In genomic region chr3:127161998-127162712, GRCm38 (mm10) we compare ENCODE assay signal across 7 mouse cellular contexts.
DNase-seq lines count a peak whose midpoint lies in the region; ATAC-seq and TF ChIP-seq lines count a peak whose summit lies in the region.

No protein-coding gene starts in this region.

- no peaks in the 10 kb centered on the region for H3K9me3 ChIP-seq in embryonic facial prominence, embryonic 12.5 days
- no peaks in the 10 kb centered on the region for H3K9me3 ChIP-seq in kidney, embryonic 14.5 days (ENCODE audit: control insufficient read depth, low read length)
- no peaks in the 10 kb centered on the region for H3K9me3 ChIP-seq in limb, embryonic 14.5 days (ENCODE audit: control insufficient read depth, low read length)
- no peaks in the 10 kb centered on the region for H3K9me3 ChIP-seq in midbrain, embryonic 15.5 days

- H3K4me3 ChIP-seq in embryonic facial prominence, embryonic 12.5 days = peak overlapping the region; percentile 63
- peak overlapping the region; percentile 55 for H3K4me3 ChIP-seq in kidney, embryonic 14.5 days (ENCODE audit: low read length)
- H3K4me3 ChIP-seq in limb, embryonic 14.5 days (replicated peaks; ENCODE audit: low read length) = peak overlapping the region; percentile 55
- H3K4me3 ChIP-seq in midbrain, embryonic 15.5 days = peak overlapping the region; percentile 54

- peak; percentile 88 for ATAC-seq in embryonic facial prominence, embryonic 12.5 days (ENCODE audit: insufficient number of reproducible peaks, insufficient read depth, low FRiP score, low TSS enrichment)
- ATAC-seq in kidney, embryonic 14.5 days (ENCODE audit: low FRiP score, low TSS enrichment) = peak; percentile 86
- ATAC-seq in limb, embryonic 14.5 days (ENCODE audit: low FRiP score, low read depth) = peak; percentile 85
- ATAC-seq in midbrain, embryonic 15.5 days (replicated peaks) = peak; percentile 89

- H3K36me3 ChIP-seq in embryonic facial prominence, embryonic 12.5 days = no peaks in the 10 kb centered on the region
- no peaks in the 10 kb centered on the region for H3K36me3 ChIP-seq in kidney, embryonic 14.5 days (ENCODE audit: control insufficient read depth, insufficient read depth, low read length)
- no peaks in the 10 kb centered on the region for H3K36me3 ChIP-seq in limb, embryonic 14.5 days (ENCODE audit: control insufficient read depth, insufficient read depth, low read length)
- H3K36me3 ChIP-seq in midbrain, embryonic 15.5 days (replicated peaks) = no peaks in the 10 kb centered on the region

- 0 out of 2 replicates have a peak, but pooled peaks have one; percentile 3 for TF ChIP-seq POLR2A in limb, embryonic 14.5 days (IDR thresholded peaks at IDR 0.05; ENCODE audit: borderline replicate concordance, extremely low read depth, insufficient read depth, insufficient read length)

- H3K4me1 ChIP-seq in embryonic facial prominence, embryonic 12.5 days = peaks cover 8% of the 10 kb centered on the region; the same call in 1 of the 2 replicates
- H3K4me1 ChIP-seq in kidney, embryonic 14.5 days (ENCODE audit: control insufficient read depth, insufficient read depth, low read length) = no peaks in the 10 kb centered on the region
- no peaks in the 10 kb centered on the region; the same call in 1 of the 2 replicates for H3K4me1 ChIP-seq in limb, embryonic 14.5 days (ENCODE audit: control insufficient read depth, insufficient read depth, low read length)
- peaks cover 23% of the 10 kb centered on the region for H3K4me1 ChIP-seq in midbrain, embryonic 15.5 days

- peak; percentile 63 to 65 for DNase-seq in adrenal gland, postnatal 36 days
- peak; percentile 27 for DNase-seq in heart, adult 8-10 months (ENCODE audit: low spot score)
- peak; percentile 79 for DNase-seq in limb, embryonic 14.5 days (ENCODE audit: low spot score)
- DNase-seq in telencephalon, adult 2 months (ENCODE audit: low read depth, low spot score) = peak; percentile 91

- H3K27me3 ChIP-seq in embryonic facial prominence, embryonic 12.5 days = peaks cover 8% of the 10 kb centered on the region; the same call in 1 of the 2 replicates
- H3K27me3 ChIP-seq in kidney, embryonic 14.5 days (ENCODE audit: control insufficient read depth, insufficient read depth, low read length) = peaks cover 19% of the 10 kb centered on the region; the same call in 1 of the 2 replicates
- H3K27me3 ChIP-seq in limb, embryonic 14.5 days (ENCODE audit: control insufficient read depth, insufficient read depth, low read length) = peaks cover 10% of the 10 kb centered on the region; the same call in 1 of the 2 replicates
- H3K27me3 ChIP-seq in midbrain, embryonic 15.5 days (replicated peaks) = no peaks in the 10 kb centered on the region

- WGBS in embryonic facial prominence, embryonic 12.5 days = under 1% methylated on average over 41 of the region's 41 CpGs
- under 1% methylated on average over 41 of the region's 41 CpGs for WGBS in kidney, embryonic 14.5 days
- WGBS in limb, embryonic 14.5 days = under 1% methylated on average over 41 of the region's 41 CpGs
- under 1% methylated on average over 41 of the region's 41 CpGs for WGBS in midbrain, embryonic 15.5 days

- H3K4me2 ChIP-seq in embryonic facial prominence, embryonic 12.5 days (replicated peaks) = peak overlapping the region; percentile 100
- H3K4me2 ChIP-seq in kidney, embryonic 14.5 days (replicated peaks; ENCODE audit: low read depth, low read length) = peak overlapping the region; percentile 97
- H3K4me2 ChIP-seq in limb, embryonic 14.5 days (replicated peaks; ENCODE audit: low read depth, low read length, severe bottlenecking) = peak overlapping the region; percentile 99
- peak overlapping the region; percentile 98 for H3K4me2 ChIP-seq in midbrain, embryonic 15.5 days

- H3K9ac ChIP-seq in embryonic facial prominence, embryonic 12.5 days = peak overlapping the region; percentile 38
- H3K9ac ChIP-seq in kidney, embryonic 14.5 days (ENCODE audit: low read depth, low read length) = peak overlapping the region; percentile 29
- peak overlapping the region; percentile 48 for H3K9ac ChIP-seq in limb, embryonic 14.5 days (ENCODE audit: low read depth, low read length, severe bottlenecking)
- peak overlapping the region; percentile 51 for H3K9ac ChIP-seq in midbrain, embryonic 15.5 days

- no peak overlapping the region for H3K27ac ChIP-seq in embryonic facial prominence, embryonic 12.5 days
- H3K27ac ChIP-seq in kidney, embryonic 14.5 days (ENCODE audit: low read depth, low read length) = no peak overlapping the region
- no peak overlapping the region for H3K27ac ChIP-seq in limb, embryonic 14.5 days (replicated peaks; ENCODE audit: low read depth, low read length)
- H3K27ac ChIP-seq in midbrain, embryonic 15.5 days = peak overlapping the region; percentile 75

Comparison
In these comparisons a context has a peak if more than half of its experiments do, and no peak if none do; other contexts are left out.
1. DNase-seq: peak in every context shown above with its lines; median percentile 91 in telencephalon, adult 2 months; 79 in limb, embryonic 14.5 days; 64 in adrenal gland, postnatal 36 days; 27 in heart, adult 8-10 months.